Mouse (Mus musculus) embryonic facial prominence, embryonic 13.5 days (tissue): ENCODE measurements at regions not wholly inside any gene's neighbourhood (a gene's known extent, or its start where the extent isn't known, plus 50 kb on each side); places are given as distances from the start of the nearest gene placed in this dataset.

Experiments
- ATAC-seq: fragments of 200-750 bp; cut with Nextera tagmentation; 2 replicates; pipeline ENCODE4 v1.8.0; 2017; ENCODE audit warnings: low read depth; ENCODE audit not compliant: insufficient number of reproducible peaks, insufficient read depth, low FRiP score, low TSS enrichment
- H3K27ac ChIP-seq: fragments of 300-500 bp; sonication (generic); 2 replicates; pipeline ENCODE4 v1.5.1; 2015; ENCODE audit warnings: moderate library complexity, mild to moderate bottlenecking, inconsistent platforms
- H3K27me3 ChIP-seq: fragments of 300-500 bp; sonication (generic); 2 replicates; pipeline ENCODE4 v1.6.1; 2015; ENCODE audit warnings: mild to moderate bottlenecking, inconsistent platforms
- H3K36me3 ChIP-seq: fragments of 300-500 bp; sonication (generic); 2 replicates; pipeline ENCODE4 v1.6.1; 2015; ENCODE audit warnings: mild to moderate bottlenecking, inconsistent platforms
- H3K4me1 ChIP-seq: fragments of 300-500 bp; sonication (generic); 2 replicates; pipeline ENCODE4 v1.6.1; 2015; ENCODE audit warnings: inconsistent platforms
- H3K4me2 ChIP-seq: fragments of 300-500 bp; sonication (generic); 2 replicates; pipeline ENCODE4 v1.6.1; 2015; ENCODE audit warnings: moderate library complexity, mild to moderate bottlenecking, inconsistent platforms
- H3K4me3 ChIP-seq: fragments of 300-500 bp; sonication (generic); 2 replicates; pipeline ENCODE4 v1.5.1; 2015; ENCODE audit warnings: mild to moderate bottlenecking, inconsistent platforms
- H3K9ac ChIP-seq: fragments of 300-500 bp; sonication (generic); 2 replicates; pipeline ENCODE4 v1.6.1; 2015; ENCODE audit warnings: mild to moderate bottlenecking, inconsistent platforms
- H3K9me3 ChIP-seq: fragments of 300-500 bp; sonication (generic); 2 replicates; pipeline ENCODE4 v1.6.1; 2016; ENCODE audit warnings: inconsistent platforms
- WGBS: fragments of 180-500 bp; shearing (Covaris S2); methylation state at CpG from one replicate; pipeline ENCODE4 v1.1.7; 2015; ENCODE audit warnings: mixed read lengths; 5-methylcytosine and 5-hydroxymethylcytosine counted together

DNA sequence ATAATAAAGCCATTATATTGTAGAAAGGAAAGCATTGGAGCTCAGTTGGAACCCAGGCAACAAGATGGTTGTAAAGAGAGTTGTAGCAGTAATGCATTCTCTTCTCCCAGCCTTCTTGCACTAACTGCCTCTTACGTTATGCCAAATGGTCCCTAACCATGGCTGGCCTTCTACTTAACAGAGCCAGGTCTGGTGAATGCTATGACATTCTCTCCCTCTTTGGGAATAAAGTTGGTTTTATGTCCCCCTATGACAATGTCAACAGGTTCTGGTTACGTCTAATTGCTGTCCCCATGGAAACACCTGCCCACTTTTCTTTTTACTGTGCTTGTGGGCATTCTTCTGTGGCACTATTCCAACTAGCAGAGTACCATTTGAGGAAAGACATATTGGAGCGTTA lies 126.4 kb upstream of the Npvf start:
- no peak for ATAC-seq

DNA sequence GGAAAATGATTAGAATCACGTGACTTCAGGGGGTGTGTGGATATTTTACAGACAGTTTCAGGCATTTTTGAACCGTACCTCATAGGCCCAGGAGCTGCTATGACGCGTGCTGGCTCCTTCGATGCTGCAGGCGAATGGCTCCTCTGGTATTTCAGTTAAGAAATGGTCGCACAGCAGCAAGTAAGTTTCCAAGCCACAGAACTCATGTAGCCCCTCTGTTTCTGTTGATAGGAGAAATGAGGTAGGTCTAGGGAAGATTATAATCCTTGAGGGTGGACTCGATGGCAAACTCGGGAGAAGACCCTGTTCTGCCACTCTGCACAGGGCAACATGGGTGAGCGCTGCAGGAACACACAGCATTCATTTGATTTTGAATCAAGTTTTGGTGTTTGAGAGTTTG lies 127.0 kb upstream of the Npvf start:
- Histone ChIP-seq H3K36me3 (no peaks in the 10 kb centered on the region), H3K4me1 (peaks cover 26% of the 10 kb centered on the region), H3K4me2 (no peak overlapping the region), H3K4me3 (no peak overlapping the region), H3K9me3 (no peaks in the 10 kb centered on the region), H3K27me3 (no peaks in the 10 kb centered on the region), H3K9ac (no peak overlapping the region), H3K27ac (no peak overlapping the region)
- no peak for ATAC-seq
- WGBS = 72% methylated on average over 10 of the region's 10 CpGs

More for the DNA sequence above, 126.4 kb upstream of the Npvf start:
- no peak overlapping the region for H3K9ac ChIP-seq
- no peak overlapping the region for H3K27ac ChIP-seq
- 71% methylated on average over 3 of the region's 3 CpGs for WGBS
- H3K27me3 ChIP-seq = no peaks in the 10 kb centered on the region
- H3K4me3 ChIP-seq = no peak overlapping the region
- H3K4me1 ChIP-seq = peaks cover 28% of the 10 kb centered on the region
- no peaks in the 10 kb centered on the region for H3K36me3 ChIP-seq
- H3K9me3 ChIP-seq = no peaks in the 10 kb centered on the region
- no peak overlapping the region for H3K4me2 ChIP-seq

GRCm38 (mm10) chr6:50782221-50782620 lies 128.0 kb upstream of the Npvf start:
- Histone ChIP-seq H3K4me3 (no peak overlapping the region), H3K36me3 (no peaks in the 10 kb centered on the region)

GRCm38 (mm10) chr6:50783494-50783893 lies 129.3 kb upstream of the Npvf start:
- Histone ChIP-seq H3K4me3 (no peak overlapping the region), H3K4me1 (peaks cover 8% of the 10 kb centered on the region; the same call in 1 of the 2 replicates), H3K27ac (no peak overlapping the region), H3K9me3 (no peaks in the 10 kb centered on the region), H3K27me3 (no peaks in the 10 kb centered on the region), H3K36me3 (no peaks in the 10 kb centered on the region), H3K4me2 (no peak overlapping the region), H3K9ac (no peak overlapping the region)
- ATAC-seq = no peak
- 86% methylated on average over 10 of the region's 10 CpGs for WGBS

More at GRCm38 (mm10) chr6:50782221-50782620, 128.0 kb upstream of the Npvf start:
- 82% methylated on average over 2 of the region's 2 CpGs for WGBS
- ATAC-seq = no peak
- Histone ChIP-seq H3K9ac (no peak overlapping the region), H3K9me3 (no peaks in the 10 kb centered on the region), H3K27me3 (no peaks in the 10 kb centered on the region), H3K27ac (no peak overlapping the region), H3K4me1 (peaks cover 16% of the 10 kb centered on the region), H3K4me2 (no peak overlapping the region)

- 87% methylated on average over 6 of the region's 6 CpGs for WGBS
- Histone ChIP-seq H3K9ac (no peak overlapping the region), H3K27ac (no peak overlapping the region), H3K4me1 (peaks cover 8% of the 10 kb centered on the region; the same call in 1 of the 2 replicates), H3K27me3 (no peaks in the 10 kb centered on the region), H3K4me3 (no peak overlapping the region), H3K36me3 (no peaks in the 10 kb centered on the region), H3K4me2 (no peak overlapping the region), H3K9me3 (no peaks in the 10 kb centered on the region)
- ATAC-seq = no peak
Measured at GRCm38 (mm10) chr6:50784381-50784780, 130.1 kb upstream of the Npvf start.

DNA sequence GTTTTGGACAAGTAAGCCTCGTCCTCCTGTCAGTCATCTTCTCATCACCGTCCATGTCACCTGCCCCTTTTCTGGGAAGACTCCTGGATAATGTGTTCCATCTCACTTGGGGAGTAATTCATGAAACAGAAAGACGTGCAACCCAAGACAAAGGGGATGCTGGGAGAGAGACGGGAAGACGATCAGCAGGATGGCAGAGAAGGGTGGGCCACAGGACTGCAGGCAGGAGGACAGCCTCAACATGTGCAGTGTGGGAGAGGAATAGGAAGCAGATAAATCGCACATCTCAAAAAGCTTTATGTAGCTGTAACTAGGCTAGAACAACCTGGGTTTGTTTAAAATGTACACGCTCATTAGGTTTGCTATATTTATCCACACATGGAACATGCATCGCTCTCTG lies 133.4 kb upstream of the Npvf start:
- Histone ChIP-seq H3K4me1 (peaks cover 8% of the 10 kb centered on the region), H3K4me3 (no peak overlapping the region), H3K27ac (no peak overlapping the region), H3K4me2 (no peak overlapping the region), H3K36me3 (no peaks in the 10 kb centered on the region), H3K9me3 (no peaks in the 10 kb centered on the region), H3K27me3 (no peaks in the 10 kb centered on the region), H3K9ac (no peak overlapping the region)
- ATAC-seq = no peak
- WGBS = 91% methylated on average over 8 of the region's 8 CpGs

DNA sequence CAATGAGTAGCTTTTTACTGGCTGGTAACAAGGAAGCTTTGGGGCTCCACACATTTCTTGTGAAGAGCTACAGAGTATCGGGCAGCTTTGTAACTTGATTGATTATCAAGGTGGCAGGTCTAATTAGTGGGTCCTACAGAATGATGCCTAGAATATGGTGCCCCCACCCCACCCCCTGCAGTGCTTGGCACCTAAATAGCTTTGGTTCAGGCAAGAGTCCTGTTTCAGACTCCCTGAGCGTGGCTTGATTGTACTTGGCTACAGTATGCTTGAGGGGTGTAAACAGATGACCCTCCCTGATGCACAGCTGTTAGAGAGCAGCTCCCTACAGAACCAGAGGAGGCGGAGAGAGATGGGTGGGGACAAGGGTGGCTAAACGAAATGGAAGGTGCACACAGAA lies 145.7 kb upstream of the Npvf start:
- ATAC-seq = no peak
- WGBS = 68% methylated on average over 4 of the region's 4 CpGs

DNA sequence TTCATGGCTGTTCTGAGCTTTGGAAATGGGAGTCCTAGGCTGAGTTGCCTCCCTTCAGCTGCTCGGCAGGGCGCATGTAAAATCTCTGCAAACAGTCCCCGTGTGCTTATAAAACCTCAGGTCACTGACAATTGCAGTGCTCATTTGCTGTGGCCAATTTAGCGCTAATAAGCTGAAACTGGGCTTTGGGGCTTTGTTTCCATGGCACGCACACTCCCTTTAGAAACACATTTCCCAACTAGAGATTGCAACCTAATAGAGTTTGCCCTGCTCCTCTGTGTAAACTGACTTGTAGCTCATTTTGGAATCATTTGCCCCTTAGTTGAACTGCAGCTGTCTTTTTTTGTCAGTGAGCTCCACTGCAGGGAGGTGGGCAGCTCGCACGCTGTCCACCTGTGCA lies 148.7 kb upstream of the Npvf start:
- no peak overlapping the region for H3K4me3 ChIP-seq
- no peak for ATAC-seq
- H3K27ac ChIP-seq = no peak overlapping the region
- 0 out of 2 replicates have a peak overlapping the region, but pooled peaks have one; percentile 11 for H3K9ac ChIP-seq
- no peaks in the 10 kb centered on the region for H3K27me3 ChIP-seq
- H3K36me3 ChIP-seq = no peaks in the 10 kb centered on the region
- H3K4me1 ChIP-seq = peaks cover 20% of the 10 kb centered on the region
- H3K4me2 ChIP-seq = no peak overlapping the region
- H3K9me3 ChIP-seq = no peaks in the 10 kb centered on the region
- WGBS = 54% methylated on average over 7 of the region's 7 CpGs

More for the DNA sequence above, 145.7 kb upstream of the Npvf start:
- Histone ChIP-seq H3K4me3 (no peak overlapping the region), H3K9me3 (no peaks in the 10 kb centered on the region), H3K27ac (no peak overlapping the region), H3K4me1 (peaks cover 9% of the 10 kb centered on the region), H3K9ac (no peak overlapping the region), H3K36me3 (no peaks in the 10 kb centered on the region), H3K4me2 (no peak overlapping the region), H3K27me3 (no peaks in the 10 kb centered on the region)

GRCm38 (mm10) chr6:50804477-50805005 lies 150.3 kb upstream of the Npvf start:
- ATAC-seq = no peak
- Histone ChIP-seq H3K27me3 (no peaks in the 10 kb centered on the region), H3K9me3 (no peaks in the 10 kb centered on the region), H3K4me3 (no peak overlapping the region), H3K36me3 (no peaks in the 10 kb centered on the region), H3K4me2 (no peak overlapping the region), H3K9ac (no peak overlapping the region), H3K4me1 (peaks cover 34% of the 10 kb centered on the region), H3K27ac (no peak overlapping the region)
- 88% methylated on average over 4 of the region's 4 CpGs for WGBS

GRCm38 (mm10) chr6:50806376-50807077 lies 152.3 kb upstream of the Npvf start:
- H3K27ac ChIP-seq = peak overlapping the region; percentile 82

GRCm38 (mm10) chr6:50807187-50808012 lies 153.2 kb upstream of the Npvf start:
- 58% methylated on average over 19 of the region's 19 CpGs for WGBS
- no peak overlapping the region for H3K4me2 ChIP-seq
- no peaks in the 10 kb centered on the region for H3K9me3 ChIP-seq
- H3K9ac ChIP-seq = 0 out of 2 replicates have a peak overlapping the region, but pooled peaks have one; percentile 16
- no peaks in the 10 kb centered on the region for H3K36me3 ChIP-seq
- H3K4me3 ChIP-seq = no peak overlapping the region
- ATAC-seq = no peak; the same call in 1 of the 2 replicates
- peak overlapping the region; percentile 82 for H3K27ac ChIP-seq
- H3K4me1 ChIP-seq = peaks cover 52% of the 10 kb centered on the region
- no peaks in the 10 kb centered on the region; the same call in 1 of the 2 replicates for H3K27me3 ChIP-seq

More at GRCm38 (mm10) chr6:50806376-50807077, 152.3 kb upstream of the Npvf start:
- peak; percentile 22; the same call in 1 of the 2 replicates for ATAC-seq
- no peaks in the 10 kb centered on the region for H3K36me3 ChIP-seq
- H3K27me3 ChIP-seq = no peaks in the 10 kb centered on the region
- WGBS = 21% methylated on average over 7 of the region's 7 CpGs
- peaks cover 43% of the 10 kb centered on the region for H3K4me1 ChIP-seq
- H3K4me2 ChIP-seq = no peak overlapping the region
- no peaks in the 10 kb centered on the region for H3K9me3 ChIP-seq
- no peak overlapping the region for H3K4me3 ChIP-seq
- peak overlapping the region; percentile 16; the same call in 1 of the 2 replicates for H3K9ac ChIP-seq
